Mouse (Mus musculus) liver, embryonic 14.5 days (tissue): ENCODE results near the gene Gm21985. TPM values are rescaled to one million over a fixed set of nuclear protein-coding genes. Genes with fewer than 3 reads are reported as not detected.

Experiments used
- ATAC-seq: fragments of 200-750 bp; cut with Nextera tagmentation; 2 replicates; pipeline ENCODE4 v1.8.0; 2017; ENCODE audit warnings: moderate number of reproducible peaks, mild to moderate bottlenecking, moderate library complexity; ENCODE audit not compliant: insufficient read depth
- DNase-seq, 3 experiments: peaks; one replicate each; pipeline ENCODE4 v3.0.0-alpha.2; 2012 to 2013; ENCODE audit warnings: low read depth in 3 of 3, low spot score in 3 of 3
- H3K27ac ChIP-seq: fragments of 300-500 bp; sonication (generic); 2 replicates; pipeline ENCODE4 v1.5.1; 2014; ENCODE audit warnings: moderate library complexity, mild to moderate bottlenecking, control low read depth, inconsistent platforms
- H3K27me3 ChIP-seq: fragments of 300-500 bp; sonication (generic); 2 replicates; pipeline ENCODE4 v1.6.1; 2014; ENCODE audit warnings: mild to moderate bottlenecking, low read length, moderate library complexity; ENCODE audit not compliant: control insufficient read depth, insufficient read depth
- H3K36me3 ChIP-seq: fragments of 300-500 bp; sonication (generic); replicated peaks from 2 replicates; pipeline ENCODE4 v1.6.1; 2014; ENCODE audit warnings: low read depth; ENCODE audit not compliant: control insufficient read depth, insufficient read depth
- H3K4me1 ChIP-seq, 2 experiments: fragments of 200-500 bp in 1 of 2; fragments of 300-500 bp in 1 of 2; sonication (generic) in 1 of 2; replicated peaks; 2 replicates each; pipeline ENCODE4 v1.6.1; 2012 to 2014; ENCODE audit warnings: antibody characterized with exemption in 1 of 2, inconsistent platforms in 1 of 2, low read length in 1 of 2; ENCODE audit not compliant: control insufficient read depth in 2 of 2, insufficient read depth in 2 of 2
- H3K4me2 ChIP-seq: fragments of 300-500 bp; sonication (generic); 2 replicates; pipeline ENCODE4 v1.6.1; 2014; ENCODE audit warnings: low read depth, mild to moderate bottlenecking, control low read depth, moderate library complexity
- H3K4me3 ChIP-seq, 2 experiments: fragments of 200-500 bp in 1 of 2; fragments of 300-500 bp in 1 of 2; sonication (generic) in 1 of 2; 2 replicates each; pipeline ENCODE4 v1.5.1; 2012 to 2014; ENCODE audit warnings: low read depth in 2 of 2, low read length in 2 of 2, mild to moderate bottlenecking in 2 of 2, control low read depth in 1 of 2, inconsistent platforms in 1 of 2, moderate library complexity in 1 of 2; ENCODE audit not compliant: insufficient read depth in 1 of 2
- H3K9ac ChIP-seq: fragments of 300-500 bp; sonication (generic); replicated peaks from 2 replicates; pipeline ENCODE4 v1.6.1; 2014; ENCODE audit warnings: mild to moderate bottlenecking, control low read depth, moderate library complexity
- H3K9me3 ChIP-seq: fragments of 300-500 bp; sonication (generic); 2 replicates; pipeline ENCODE4 v1.6.1; 2016; ENCODE audit warnings: low read length, mixed read lengths; ENCODE audit not compliant: control insufficient read depth
- CTCF ChIP-seq: IDR thresholded peaks from 2 replicates; pipeline ENCODE4 v1.5.1; 2016; ENCODE audit warnings: antibody characterized with exemption, low read depth, control low read depth
- EP300 ChIP-seq: IDR thresholded peaks from 2 replicates; pipeline ENCODE4 v1.6.1; 2016; ENCODE audit warnings: antibody characterized with exemption, low read depth
- WGBS: fragments of 180-500 bp; shearing (Covaris S2); extraction: QIAGEN DNeasy Blood & Tissue Kit; methylation state at CpG from one replicate; pipeline ENCODE4 v1.1.7; 2014; ENCODE audit not compliant: insufficient replicate concordance; 5-methylcytosine and 5-hydroxymethylcytosine counted together
- polyA plus RNA-seq, 2 experiments: library from polyadenylated mRNA; depleted of rRNA in 1 of 2; stranded (reverse) in 1 of 2; unstranded in 1 of 2; fragments of >200 nt; fragmentation: Nextera tagmentation in 1 of 2; extraction: Ambion mirVana in 1 of 2; gene quantifications; 2 replicates each; pipeline versions ENCODE4 v1.2.1 to v1.2.3; 2012 to 2014

Gene Gm21985
- polyA plus RNA-seq, 2 experiments, result not detected

GRCm38 (mm10) chr2:112318227-112318626 is 52.1 kb downstream of the Gm21985 start:
- H3K4me2 ChIP-seq, result no peak overlapping the region
- WGBS, result 74% methylated on average over 2 of the region's 2 CpGs
- DNase-seq (no peak), ATAC-seq (no peak)
- H3K9me3 ChIP-seq, result no peaks in the 10 kb centered on the region
- H3K4me1 ChIP-seq, result no peaks in the 10 kb centered on the region
- no peaks in the 10 kb centered on the region for H3K36me3 ChIP-seq
- H3K9ac ChIP-seq, result no peak overlapping the region
- H3K4me3 ChIP-seq, result no peak overlapping the region
- no peaks in the 10 kb centered on the region for H3K27me3 ChIP-seq
- H3K27ac ChIP-seq, result no peak overlapping the region
- TF ChIP-seq CTCF (no peak), EP300 (no peak)

GRCm38 (mm10) chr2:112318905-112319304 is 52.8 kb downstream of the Gm21985 start:
- Histone ChIP-seq H3K4me3 (no peak overlapping the region), H3K27me3 (no peaks in the 10 kb centered on the region), H3K36me3 (no peaks in the 10 kb centered on the region), H3K27ac (no peak overlapping the region), H3K4me1 (no peaks in the 10 kb centered on the region), H3K4me2 (no peak overlapping the region), H3K9me3 (no peaks in the 10 kb centered on the region), H3K9ac (no peak overlapping the region)
- 75% methylated on average over 7 of the region's 7 CpGs for WGBS
- DNase-seq, result no peak
- TF ChIP-seq EP300 (no peak), CTCF (no peak)
- ATAC-seq, result no peak

DNA sequence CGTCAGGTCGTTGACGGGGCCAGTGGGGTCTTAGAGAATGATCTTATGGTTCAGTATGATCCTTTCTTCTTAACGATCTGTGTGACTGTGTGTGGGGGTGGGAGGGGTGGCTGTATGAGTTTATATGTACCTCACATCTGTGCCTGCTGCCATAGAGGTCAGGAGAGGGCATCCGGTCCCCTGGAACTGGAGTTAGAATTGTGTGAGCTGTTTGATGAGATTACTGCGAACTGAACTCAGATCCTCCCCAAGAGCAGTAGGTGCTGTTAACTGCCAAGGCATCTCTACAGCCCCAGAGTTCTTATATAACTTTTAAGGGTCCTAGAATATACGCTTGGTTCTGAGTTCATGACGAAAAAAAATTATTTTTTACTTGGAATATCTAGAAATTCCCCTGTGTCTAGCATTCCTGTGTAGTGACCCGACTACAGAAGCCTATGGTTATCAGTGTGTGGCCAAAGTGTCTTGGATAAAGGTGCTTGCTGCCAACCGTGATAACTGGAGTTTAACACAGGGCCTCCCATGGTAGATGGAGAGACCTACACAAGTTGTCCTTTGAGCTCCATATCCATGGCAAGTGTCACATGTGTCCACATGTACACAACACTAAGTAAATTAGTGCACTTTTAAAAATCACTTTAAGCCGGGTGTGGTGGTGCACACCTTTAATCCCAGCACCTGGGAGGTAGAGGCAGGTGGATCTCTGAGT is 62.1 kb downstream of the Gm21985 start:
- Histone ChIP-seq H3K4me1 (peaks cover 16 to 18% of the 10 kb centered on the region in 2 experiments), H3K9me3 (no peaks in the 10 kb centered on the region), H3K4me2 (peak overlapping the region; percentile 36), H3K27me3 (no peaks in the 10 kb centered on the region), H3K4me3 (no peak overlapping the region), H3K27ac (no peak overlapping the region), H3K9ac (no peak overlapping the region), H3K36me3 (no peaks in the 10 kb centered on the region)
- DNase-seq, result peak; percentile 54 to 60 (median 57)
- 53% methylated on average over 11 of the region's 11 CpGs for WGBS
- TF ChIP-seq EP300 (peak; percentile 58), CTCF (no peak)
- peak; percentile 91 for ATAC-seq

- H3K9ac ChIP-seq, result peak overlapping the region; percentile 12
- H3K4me1 ChIP-seq, result peaks cover 16 to 18% of the 10 kb centered on the region in 2 experiments
- peak; percentile 35; the same call in 1 of the 2 replicates for TF ChIP-seq EP300
- no peak for TF ChIP-seq CTCF
- no peak overlapping the region for H3K4me3 ChIP-seq
- H3K36me3 ChIP-seq, result no peaks in the 10 kb centered on the region; the same call in 1 of the 2 replicates
- H3K9me3 ChIP-seq, result no peaks in the 10 kb centered on the region
- 39% methylated on average over 4 of the region's 4 CpGs for WGBS
- DNase-seq, result peak in 2 of 3 experiments; percentile 17 to 18
- H3K27me3 ChIP-seq, result no peaks in the 10 kb centered on the region
- H3K27ac ChIP-seq, result no peak overlapping the region
- H3K4me2 ChIP-seq, result peak overlapping the region; percentile 23
- ATAC-seq, result peak; percentile 29; the same call in 1 of the 2 replicates
Observed at GRCm38 (mm10) chr2:112332051-112332898, 66.2 kb downstream of the Gm21985 start.

DNA sequence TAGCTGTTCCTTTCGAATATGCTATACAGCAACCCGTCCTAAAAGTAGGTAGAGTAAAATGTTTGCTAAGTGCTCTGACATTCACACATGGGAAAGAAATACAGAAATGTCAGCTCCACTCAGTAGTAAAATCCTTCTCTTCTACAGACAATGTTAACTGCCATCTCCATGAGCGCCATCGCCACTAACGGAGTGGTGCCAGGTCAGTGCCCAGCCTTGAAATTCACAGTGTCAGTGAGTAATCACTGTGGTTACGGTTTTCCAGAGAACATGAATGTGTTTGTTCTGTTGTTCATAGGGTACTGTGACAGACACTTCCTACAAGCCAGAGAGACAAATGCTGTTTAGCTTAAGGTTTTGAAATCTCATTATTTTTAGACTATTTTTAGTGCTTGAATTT is 71.1 kb downstream of the Gm21985 start:
- no peak overlapping the region for H3K4me3 ChIP-seq
- no peak overlapping the region for H3K9ac ChIP-seq
- no peak for ATAC-seq
- H3K36me3 ChIP-seq, result peaks cover 2% of the 10 kb centered on the region; the same call in 1 of the 2 replicates
- H3K9me3 ChIP-seq, result no peaks in the 10 kb centered on the region
- 79% methylated on average over 6 of the region's 6 CpGs for WGBS
- peaks cover 2% of the 10 kb centered on the region in 2 experiments for H3K4me1 ChIP-seq
- no peaks in the 10 kb centered on the region for H3K27me3 ChIP-seq
- no peak for DNase-seq
- no peak for TF ChIP-seq CTCF
- no peak for TF ChIP-seq EP300
- no peak overlapping the region for H3K4me2 ChIP-seq
- no peak overlapping the region for H3K27ac ChIP-seq
